Mouse (Mus musculus) MEL (cell line): ENCODE data around the gene Tas2r119. TPM values are rescaled to one million over a fixed set of nuclear protein-coding genes. Genes with fewer than 3 reads are reported as not detected.

Experiments used
- DNase-seq: peaks from one replicate; pipeline ENCODE4 v3.0.0; 2011; ENCODE audit warnings: low read depth, low spot score
- H3K27ac ChIP-seq: 2 replicates; pipeline ENCODE4 v1.5.1; 2012; ENCODE audit warnings: low read depth, mild to moderate bottlenecking, control low read depth, low read length, moderate library complexity; ENCODE audit not compliant: control insufficient read depth
- H3K27me3 ChIP-seq, 2 experiments: fragments of 150-350 bp in 1 of 2; sonication (generic) in 1 of 2; 2 replicates each; pipeline ENCODE4 v1.6.1; 2012; ENCODE audit warnings: low read length in 2 of 2, mild to moderate bottlenecking in 2 of 2, improper control_type of control experiment in 1 of 2, moderate library complexity in 1 of 2; ENCODE audit not compliant: insufficient read depth in 2 of 2, control insufficient read depth in 1 of 2
- H3K36me3 ChIP-seq, 2 experiments: 2 replicates each; pipeline ENCODE4 v1.6.1; 2012 to 2014; ENCODE audit warnings: low read length in 2 of 2, improper control_type of control experiment in 1 of 2, inconsistent platforms in 1 of 2, mild to moderate bottlenecking in 1 of 2; ENCODE audit not compliant: insufficient read depth in 2 of 2, control insufficient read depth in 1 of 2
- H3K4me1 ChIP-seq, 2 experiments: fragments of 150-350 bp in 1 of 2; sonication (generic) in 1 of 2; 2 replicates each; pipeline ENCODE4 v1.6.1; 2012; ENCODE audit warnings: low read length in 2 of 2, improper control_type of control experiment in 1 of 2, mild to moderate bottlenecking in 1 of 2; ENCODE audit not compliant: insufficient read depth in 2 of 2, control insufficient read depth in 1 of 2
- H3K4me3 ChIP-seq, 2 experiments: fragments of 150-350 bp in 1 of 2; sonication (generic) in 1 of 2; 2 replicates each; pipeline ENCODE4 v1.5.1; 2012; ENCODE audit warnings: low read depth in 2 of 2, low read length in 2 of 2, mild to moderate bottlenecking in 2 of 2, moderate library complexity in 2 of 2, control low read depth in 1 of 2, improper control_type of control experiment in 1 of 2; ENCODE audit not compliant: control insufficient read depth in 1 of 2, insufficient read depth in 1 of 2
- H3K79me2 ChIP-seq: 2 replicates; pipeline ENCODE4 v1.6.1; 2012; ENCODE audit warnings: mild to moderate bottlenecking, low read length, moderate library complexity; ENCODE audit not compliant: control insufficient read depth, poor library complexity, insufficient read depth
- H3K9ac ChIP-seq: 2 replicates; pipeline ENCODE4 v1.6.1; 2012; ENCODE audit warnings: low read depth, mild to moderate bottlenecking, control low read depth, low read length, moderate library complexity; ENCODE audit not compliant: control insufficient read depth, poor library complexity, severe bottlenecking
- H3K9me3 ChIP-seq: fragments of 150-350 bp; sonication (generic); replicated peaks from 2 replicates; pipeline ENCODE4 v1.6.1; 2012; ENCODE audit warnings: mild to moderate bottlenecking, low read length, improper control_type of control experiment, moderate library complexity; ENCODE audit not compliant: insufficient read depth
- CHD1 ChIP-seq: IDR thresholded peaks from 2 replicates; pipeline ENCODE4 v1.6.1; 2012; ENCODE audit warnings: low read depth, mild to moderate bottlenecking, inconsistent platforms, low read length, improper control_type of control experiment
- CHD2 ChIP-seq: IDR thresholded peaks from 2 replicates; pipeline ENCODE4 v1.6.1; 2011; ENCODE audit warnings: low read length, improper control_type of control experiment
- GABPA ChIP-seq: IDR thresholded peaks from 2 replicates; pipeline ENCODE4 v1.6.1; 2012; ENCODE audit warnings: low read depth, mild to moderate bottlenecking, inconsistent platforms, low read length, improper control_type of control experiment, moderate library complexity
- GATA1 ChIP-seq: IDR thresholded peaks from 2 replicates; pipeline ENCODE4 v1.6.1; 2011; ENCODE audit warnings: low read depth, low read length, improper control_type of control experiment
- MAFK ChIP-seq: IDR thresholded peaks from 2 replicates; pipeline ENCODE4 v1.6.1; 2011; ENCODE audit warnings: low read depth, mild to moderate bottlenecking, low read length, improper control_type of control experiment, borderline replicate concordance
- MAZ ChIP-seq: IDR thresholded peaks from 2 replicates; pipeline ENCODE4 v1.6.1; 2012; ENCODE audit warnings: low read depth, mild to moderate bottlenecking, inconsistent platforms, low read length, improper control_type of control experiment
- MYB ChIP-seq: IDR thresholded peaks from 2 replicates; pipeline ENCODE4 v1.6.1; 2011; ENCODE audit warnings: mild to moderate bottlenecking, low read depth, low read length, improper control_type of control experiment
- MYC ChIP-seq: IDR thresholded peaks from 2 replicates; pipeline ENCODE4 v1.6.1; 2011; ENCODE audit warnings: low read depth, mild to moderate bottlenecking, low read length, improper control_type of control experiment, moderate library complexity
- ZC3H11A ChIP-seq: IDR thresholded peaks from 2 replicates; pipeline ENCODE4 v1.6.1; 2012; ENCODE audit warnings: low read depth, mild to moderate bottlenecking, inconsistent platforms, low read length, improper control_type of control experiment
- ZKSCAN1 ChIP-seq: IDR thresholded peaks from 2 replicates; pipeline ENCODE4 v1.6.1; 2012; ENCODE audit warnings: low read depth, mild to moderate bottlenecking, inconsistent platforms, low read length, improper control_type of control experiment, moderate library complexity
- polyA plus RNA-seq, 2 experiments: library from polyadenylated mRNA; stranded (reverse) in 1 of 2; unstranded in 1 of 2; fragments of >175 nt in 1 of 2; fragments of >200 nt in 1 of 2; gene quantifications; 2 replicates each; pipeline versions ENCODE4 v1.2.1 to v1.2.4; 2012; ENCODE audit warnings: low replicate concordance in 2 of 2, low read depth in 1 of 2; ENCODE audit not compliant: insufficient read length in 2 of 2, insufficient read depth in 1 of 2, missing spikeins in 1 of 2
- total RNA-seq: library from RNA; depleted of rRNA; stranded (reverse); fragments of 300-350 nt; gene quantifications from 2 replicates; pipeline ENCODE4 v1.2.3, GENCODE M21; 2012; rRNA removed

Gene Tas2r119
- total and polyA plus RNA-seq, 3 experiments: not detected

GRCm38 (mm10) chr15:32226381-32226780 is 49.3 kb downstream of the Tas2r119 start (continued):
- TF ChIP-seq CHD1: no peak
- TF ChIP-seq MYC: no peak

- DNase-seq: no peak
Observed at GRCm38 (mm10) chr15:32226888-32227395, 49.9 kb downstream of the Tas2r119 start.

More at GRCm38 (mm10) chr15:32226888-32227395, 49.9 kb downstream of the Tas2r119 start:
- H3K36me3 ChIP-seq: no peaks in the 10 kb centered on the region
- no peak overlapping the region for H3K27ac ChIP-seq
- no peaks in the 10 kb centered on the region for H3K9me3 ChIP-seq
- no peaks in the 10 kb centered on the region for H3K79me2 ChIP-seq
- TF ChIP-seq MAZ: no peak
- TF ChIP-seq CHD1: no peak
- no peak for TF ChIP-seq CHD2
- no peak for TF ChIP-seq MAFK
- no peak for TF ChIP-seq ZKSCAN1
- no peak for TF ChIP-seq MYB
- TF ChIP-seq GATA1: no peak
- TF ChIP-seq GABPA: no peak
- no peak for TF ChIP-seq ZC3H11A
- H3K4me1 ChIP-seq: no peaks in the 10 kb centered on the region
- no peak overlapping the region for H3K4me3 ChIP-seq
- no peak overlapping the region for H3K9ac ChIP-seq
- H3K27me3 ChIP-seq: no peaks in the 10 kb centered on the region

Other genes with a start within 250 kb of the Tas2r119 start
- not detected in 2 replicates for gene Sema5a, start 67.5 kb downstream of the Tas2r119 start, total RNA-seq
- not detected for gene Sema5a, start 67.5 kb downstream of the Tas2r119 start, polyA plus RNA-seq